Mouse (Mus musculus) neutrophil, adult 83 days (primary cell): ENCODE results near the gene Ssc4d. TPM values are rescaled to one million over a fixed set of nuclear protein-coding genes. Genes with fewer than 3 reads are reported as not detected.

Source experiments
- total RNA-seq, 2 experiments: library from RNA; stranded (reverse); gene quantifications; one replicate each; pipeline ENCODE4 v1.2.4; 2023

Gene Ssc4d
- total RNA-seq = 1 to 10 TPM; 5.8 to 7.8 TPM

DNA sequence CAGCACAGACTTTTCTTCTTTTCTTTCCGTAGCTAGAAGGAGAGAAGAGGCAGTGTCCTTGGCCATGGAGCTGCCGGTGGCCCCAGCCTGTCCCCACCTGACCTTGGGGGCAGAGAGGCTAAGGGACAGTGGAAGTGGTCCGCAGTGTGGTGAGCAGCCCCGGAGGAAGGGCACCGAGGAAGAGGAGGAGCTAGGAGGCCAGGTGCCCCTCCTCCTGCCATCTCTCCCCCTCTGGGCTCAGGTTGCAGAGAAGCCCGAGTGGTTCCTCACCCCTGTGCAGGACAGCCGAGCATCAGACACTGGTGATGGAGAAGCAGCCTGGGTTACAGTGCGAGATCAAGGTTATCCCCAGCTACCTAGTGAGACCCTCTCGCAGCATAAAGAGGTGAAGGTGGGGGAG, at the start of gene Ssc4d:
Gene Ssc4d (minus strand): TSS at position 167 of the 400 bp plus-strand sequence.

DNA sequence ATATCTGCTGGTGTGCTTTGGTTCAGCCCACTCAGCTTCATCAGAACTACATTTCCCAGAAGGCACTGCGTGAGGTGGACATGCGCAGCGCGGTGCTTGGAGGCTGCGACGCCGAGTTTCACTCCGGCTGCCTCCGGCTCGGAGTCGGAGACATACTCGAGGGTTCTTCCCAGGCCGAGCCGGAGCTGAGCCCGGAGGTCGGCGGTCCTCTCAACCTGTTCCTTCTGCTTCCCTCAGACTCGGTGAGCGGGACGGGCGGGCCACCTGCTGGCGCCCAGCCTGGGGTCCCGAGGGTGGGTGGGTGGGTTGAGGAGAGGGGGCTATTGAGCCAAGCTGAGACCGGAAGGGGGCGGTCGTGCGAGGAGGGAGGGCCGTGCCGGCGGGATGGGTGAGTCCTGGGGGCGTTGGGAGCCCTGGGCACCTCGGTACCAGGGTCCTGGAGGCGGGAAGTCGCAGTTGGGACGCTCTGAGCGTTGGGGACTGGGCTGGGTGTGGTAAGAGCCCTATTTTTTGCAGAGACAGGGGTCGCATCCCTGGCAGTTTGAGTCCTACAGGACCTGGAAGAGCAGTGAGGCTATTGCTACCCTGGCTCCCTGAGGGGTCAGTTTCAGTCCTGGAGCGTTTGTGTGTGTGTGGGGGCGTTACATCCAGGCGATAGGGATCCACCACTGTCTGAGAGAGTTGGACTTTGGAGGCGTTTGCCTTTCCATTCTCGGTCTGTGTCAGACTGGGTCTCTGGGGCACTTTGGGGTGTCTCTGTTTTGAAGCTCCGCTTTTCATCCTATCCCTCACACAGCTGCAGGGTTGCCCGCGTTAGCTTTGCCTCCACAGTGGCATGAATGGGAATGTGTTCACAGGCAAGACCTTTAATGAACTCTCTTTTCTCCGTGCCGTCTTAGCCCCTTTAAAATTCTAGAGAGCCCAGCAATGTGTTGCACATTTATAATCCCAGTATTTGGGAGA, 20.7 kb upstream of the Ssc4d start, which contains the start of gene Dtx2:
Gene Dtx2 (plus strand): TSS at position 76 of the 963 bp plus-strand sequence.

DNA sequence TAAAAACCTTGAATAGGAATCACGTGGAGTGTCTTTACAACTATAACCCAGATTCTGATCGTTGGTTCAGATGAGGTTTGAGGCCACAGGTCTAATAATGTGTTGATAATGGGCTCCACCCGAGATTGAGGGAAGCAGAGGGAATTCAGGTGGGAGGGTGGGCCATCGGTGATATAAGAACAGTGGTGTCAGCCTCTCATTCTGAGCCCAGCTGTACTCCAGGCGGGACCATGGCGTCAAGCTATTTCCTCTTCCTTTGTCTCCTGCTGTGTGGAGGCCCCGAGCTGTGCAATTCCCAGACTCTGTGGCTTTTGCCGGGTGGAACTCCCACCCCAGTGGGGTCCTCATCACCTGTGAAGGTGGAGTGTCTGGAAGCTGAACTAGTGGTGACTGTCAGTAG, 5.6 kb upstream of the Ssc4d start, which contains the start of gene Zp3:
Gene Zp3 (plus strand): TSS at position 196 of the 400 bp plus-strand sequence.

DNA sequence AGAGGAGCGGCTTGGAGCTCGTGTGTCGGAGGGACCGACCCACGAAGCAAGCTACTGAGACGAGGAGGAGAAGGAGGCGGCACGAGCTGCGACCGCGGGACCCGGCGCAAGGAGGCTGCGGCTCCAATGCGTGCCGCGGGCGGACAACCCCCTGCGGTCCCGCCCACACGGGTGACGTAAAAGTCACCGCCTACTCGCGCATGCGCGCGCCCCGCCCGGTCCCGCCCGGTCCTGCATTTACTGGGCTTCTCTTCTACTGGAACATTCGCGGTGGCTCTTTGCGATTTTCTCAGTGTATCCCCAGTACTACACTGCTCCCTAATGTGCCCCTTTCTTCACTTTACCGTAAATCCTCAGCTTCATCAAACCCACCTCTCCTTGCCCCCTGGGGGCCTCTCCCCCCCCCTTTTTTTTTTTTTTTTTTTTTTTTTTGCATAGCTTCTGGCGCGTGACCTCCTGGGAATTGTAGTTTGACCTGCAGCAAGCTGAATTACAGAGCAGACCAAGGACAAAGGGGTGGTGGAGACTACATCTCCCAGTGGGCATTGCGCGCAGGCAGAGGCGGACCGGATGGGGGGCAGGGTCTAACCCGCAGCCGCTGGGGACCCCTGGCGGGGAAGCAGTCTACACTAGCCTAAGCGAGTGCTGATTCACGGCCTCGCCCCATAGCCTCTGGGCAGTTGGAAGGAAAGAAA, 39.7 kb downstream of the Ssc4d start, which contains the start of gene Ywhag:
Gene Ywhag (minus strand): TSS at position 136 of the 695 bp plus-strand sequence.

Other genes with a start within 250 kb of the Ssc4d start
- gene Tmem120a, start 230.1 kb downstream of the Ssc4d start, total RNA-seq = 10 to 100 TPM; 22.4 to 27.5 TPM
- gene Styxl1, start 196.1 kb downstream of the Ssc4d start, total RNA-seq = under 1 TPM; 0.33 to 0.72 TPM
- 100 to 1,000 TPM; 231 to 250 TPM for gene Mdh2, start 196.1 kb downstream of the Ssc4d start, total RNA-seq
- gene Srrm3, start 167.6 kb downstream of the Ssc4d start, total RNA-seq = not detected
- not detected for gene Hspb1, start 86.6 kb downstream of the Ssc4d start, total RNA-seq
- 100 to 1,000 TPM; 108 to 112 TPM for gene Ywhag, start 39.9 kb downstream of the Ssc4d start, total RNA-seq
- gene Zp3, start 5.6 kb upstream of the Ssc4d start, total RNA-seq = not detected
- gene Dtx2, start 20.3 kb upstream of the Ssc4d start, total RNA-seq = 10 to 100 TPM; 16.0 to 16.8 TPM
- not detected for gene Upk3b, start 64.0 kb upstream of the Ssc4d start, total RNA-seq
- not detected for gene Upk3bl, start 80.0 kb upstream of the Ssc4d start, total RNA-seq
- 10 to 100 TPM; 26.6 to 29.9 TPM for gene Rasa4, start 109.4 kb upstream of the Ssc4d start, total RNA-seq
- gene Polr2j, start 142.1 kb upstream of the Ssc4d start, total RNA-seq = 10 to 100 TPM; 66.5 to 73.2 TPM
- 10 to 100 TPM; 41.1 to 41.6 TPM for gene Lrwd1, start 161.5 kb upstream of the Ssc4d start, total RNA-seq
- 10 to 100 TPM; 17.0 to 17.3 TPM for gene Alkbh4, start 161.6 kb upstream of the Ssc4d start, total RNA-seq
- 10 to 100 TPM; 69.8 to 71.9 TPM for gene Orai2, start 196.2 kb upstream of the Ssc4d start, total RNA-seq
- gene Prkrip1, start 224.4 kb upstream of the Ssc4d start, total RNA-seq = 10 to 100 TPM; 18.0 to 22.7 TPM